Mouse (Mus musculus) limb, embryonic 13.5 days (tissue): ENCODE results near the gene Nadsyn1. TPM values are rescaled to one million over a fixed set of nuclear protein-coding genes. Genes with fewer than 3 reads are reported as not detected.

Source experiments
- ATAC-seq: fragments of 200-750 bp; cut with Nextera tagmentation; 2 replicates; pipeline ENCODE4 v1.8.0; 2017; ENCODE audit warnings: low read depth, moderate number of reproducible peaks, moderate TSS enrichment; ENCODE audit not compliant: low FRiP score
- H3K27ac ChIP-seq: fragments of 300-500 bp; sonication (generic); 2 replicates; pipeline ENCODE4 v1.5.1; 2015; ENCODE audit warnings: inconsistent platforms, mild to moderate bottlenecking, moderate library complexity
- H3K27me3 ChIP-seq: fragments of 300-500 bp; sonication (generic); 2 replicates; pipeline ENCODE4 v1.6.1; 2015; ENCODE audit warnings: mild to moderate bottlenecking, inconsistent platforms
- H3K36me3 ChIP-seq: fragments of 300-500 bp; sonication (generic); 2 replicates; pipeline ENCODE4 v1.6.1; 2015; ENCODE audit warnings: inconsistent platforms, mild to moderate bottlenecking, moderate library complexity
- H3K4me1 ChIP-seq: fragments of 300-500 bp; sonication (generic); 2 replicates; pipeline ENCODE4 v1.6.1; 2015; ENCODE audit warnings: inconsistent platforms
- H3K4me2 ChIP-seq: fragments of 300-500 bp; sonication (generic); replicated peaks from 2 replicates; pipeline ENCODE4 v1.6.1; 2015; ENCODE audit warnings: inconsistent platforms, mild to moderate bottlenecking, moderate library complexity
- H3K4me3 ChIP-seq: fragments of 300-500 bp; sonication (generic); 2 replicates; pipeline ENCODE4 v1.5.1; 2015; ENCODE audit warnings: moderate library complexity, mild to moderate bottlenecking, inconsistent platforms
- H3K9ac ChIP-seq: fragments of 300-500 bp; sonication (generic); 2 replicates; pipeline ENCODE4 v1.6.1; 2015; ENCODE audit warnings: mild to moderate bottlenecking, inconsistent platforms
- H3K9me3 ChIP-seq: fragments of 300-500 bp; sonication (generic); 2 replicates; pipeline ENCODE4 v1.6.1; 2016; ENCODE audit warnings: inconsistent platforms
- WGBS: fragments of 180-500 bp; shearing (Covaris S2); methylation state at CpG from one replicate; pipeline ENCODE4 v1.1.7; 2015; 5-methylcytosine and 5-hydroxymethylcytosine counted together
- polyA plus RNA-seq: library from polyadenylated mRNA; unstranded; fragments of >200 nt; fragmentation: Nextera tagmentation; extraction: Ambion mirVana; gene quantifications from 2 replicates; pipeline ENCODE4 v1.2.1, GENCODE M21; 2015

The Nadsyn1 gene
- polyA plus RNA-seq, 1 experiment from 2014 or later, result 7.6 TPM

DNA sequence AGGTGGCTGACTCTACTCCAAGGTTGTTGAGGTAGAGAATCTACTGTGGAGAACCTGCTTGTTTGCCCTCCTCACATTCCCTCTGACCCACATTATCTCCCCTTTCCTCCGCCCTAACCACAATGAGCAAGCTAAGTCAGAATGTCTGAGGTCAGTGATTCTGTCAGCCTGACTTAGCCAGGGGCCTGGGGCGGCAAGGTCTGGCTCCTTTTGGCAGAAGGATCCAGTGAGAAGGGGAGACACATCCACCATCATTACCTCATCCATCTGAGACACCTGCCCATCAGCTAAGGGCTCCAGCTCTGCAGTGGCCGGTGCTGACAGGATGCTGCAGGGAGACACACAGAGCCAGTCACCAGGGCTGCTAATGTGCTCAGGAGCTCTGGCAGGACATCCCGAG, 23.9 kb downstream of the Nadsyn1 start:
- H3K4me3 ChIP-seq, result no peak overlapping the region
- H3K4me1 ChIP-seq, result no peaks in the 10 kb centered on the region
- 92% methylated on average over 4 of the region's 4 CpGs for WGBS
- H3K4me2 ChIP-seq, result no peak overlapping the region
- H3K36me3 ChIP-seq, result peaks cover 85% of the 10 kb centered on the region
- H3K27ac ChIP-seq, result no peak overlapping the region
- H3K9ac ChIP-seq, result no peak overlapping the region
- ATAC-seq, result no peak
- no peaks in the 10 kb centered on the region for H3K9me3 ChIP-seq
- H3K27me3 ChIP-seq, result no peaks in the 10 kb centered on the region

DNA sequence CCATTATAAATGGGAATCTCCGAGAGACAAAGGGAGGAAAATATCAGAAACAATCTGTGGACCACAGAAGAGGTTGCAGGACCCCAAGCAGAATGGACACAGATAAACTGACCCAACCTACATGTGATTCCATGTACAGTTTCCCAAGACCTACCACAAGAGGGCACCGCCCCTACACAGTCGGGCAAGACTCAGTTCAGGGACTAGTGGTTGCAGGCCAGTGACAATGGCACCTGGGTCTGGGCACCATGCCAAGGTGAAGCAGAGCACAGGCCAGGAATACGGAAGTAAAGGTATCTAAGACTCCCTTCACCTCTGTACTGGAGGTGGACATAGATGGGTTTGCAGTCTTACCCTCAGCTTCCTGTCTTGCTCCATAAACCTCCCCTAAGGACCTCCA, 29.5 kb downstream of the Nadsyn1 start:
- Histone ChIP-seq H3K27ac (no peak overlapping the region), H3K4me3 (no peak overlapping the region), H3K36me3 (peaks cover 32% of the 10 kb centered on the region), H3K4me2 (no peak overlapping the region), H3K4me1 (no peaks in the 10 kb centered on the region), H3K9me3 (no peaks in the 10 kb centered on the region), H3K27me3 (no peaks in the 10 kb centered on the region), H3K9ac (no peak overlapping the region)
- 59% methylated on average over 4 of the region's 4 CpGs for WGBS
- ATAC-seq, result no peak

DNA sequence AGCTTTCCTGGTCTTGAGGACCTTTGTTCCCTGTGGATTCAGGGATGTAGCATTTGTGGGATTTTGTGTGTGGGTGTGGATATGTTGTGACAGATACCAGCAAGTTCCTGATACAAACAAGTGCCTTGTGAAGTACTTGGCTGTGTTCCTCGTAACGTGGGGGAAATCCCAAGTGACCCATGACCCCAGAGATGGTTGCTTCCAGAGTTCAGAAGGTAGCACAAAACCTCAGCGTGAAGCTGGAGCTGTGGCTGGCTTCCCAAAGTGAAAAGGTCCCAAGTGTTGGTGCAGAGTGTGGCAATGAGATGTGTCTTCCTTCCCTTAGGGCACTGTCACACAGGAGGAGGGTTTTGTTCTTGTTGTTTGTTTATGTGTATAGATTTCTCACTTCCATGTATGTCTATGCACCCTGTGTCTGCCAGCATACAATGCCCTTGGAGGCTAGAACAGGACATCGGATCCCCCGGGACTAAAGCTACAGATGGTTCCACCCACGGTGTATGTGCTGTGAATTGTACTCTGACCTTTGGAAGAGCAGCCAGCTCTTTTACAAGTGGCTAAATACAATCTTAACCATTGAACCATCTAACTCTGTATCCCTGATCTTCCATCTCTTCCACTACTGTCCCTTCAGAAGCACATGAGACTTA, 30.2 kb downstream of the Nadsyn1 start:
- 76% methylated on average over 6 of the region's 6 CpGs for WGBS
- ATAC-seq, result no peak
- H3K4me3 ChIP-seq, result no peak overlapping the region
- H3K27ac ChIP-seq, result no peak overlapping the region
- H3K9ac ChIP-seq, result no peak overlapping the region
- peaks cover 26% of the 10 kb centered on the region for H3K36me3 ChIP-seq
- H3K4me2 ChIP-seq, result no peak overlapping the region
- H3K27me3 ChIP-seq, result no peaks in the 10 kb centered on the region
- no peaks in the 10 kb centered on the region for H3K4me1 ChIP-seq
- no peaks in the 10 kb centered on the region for H3K9me3 ChIP-seq

DNA sequence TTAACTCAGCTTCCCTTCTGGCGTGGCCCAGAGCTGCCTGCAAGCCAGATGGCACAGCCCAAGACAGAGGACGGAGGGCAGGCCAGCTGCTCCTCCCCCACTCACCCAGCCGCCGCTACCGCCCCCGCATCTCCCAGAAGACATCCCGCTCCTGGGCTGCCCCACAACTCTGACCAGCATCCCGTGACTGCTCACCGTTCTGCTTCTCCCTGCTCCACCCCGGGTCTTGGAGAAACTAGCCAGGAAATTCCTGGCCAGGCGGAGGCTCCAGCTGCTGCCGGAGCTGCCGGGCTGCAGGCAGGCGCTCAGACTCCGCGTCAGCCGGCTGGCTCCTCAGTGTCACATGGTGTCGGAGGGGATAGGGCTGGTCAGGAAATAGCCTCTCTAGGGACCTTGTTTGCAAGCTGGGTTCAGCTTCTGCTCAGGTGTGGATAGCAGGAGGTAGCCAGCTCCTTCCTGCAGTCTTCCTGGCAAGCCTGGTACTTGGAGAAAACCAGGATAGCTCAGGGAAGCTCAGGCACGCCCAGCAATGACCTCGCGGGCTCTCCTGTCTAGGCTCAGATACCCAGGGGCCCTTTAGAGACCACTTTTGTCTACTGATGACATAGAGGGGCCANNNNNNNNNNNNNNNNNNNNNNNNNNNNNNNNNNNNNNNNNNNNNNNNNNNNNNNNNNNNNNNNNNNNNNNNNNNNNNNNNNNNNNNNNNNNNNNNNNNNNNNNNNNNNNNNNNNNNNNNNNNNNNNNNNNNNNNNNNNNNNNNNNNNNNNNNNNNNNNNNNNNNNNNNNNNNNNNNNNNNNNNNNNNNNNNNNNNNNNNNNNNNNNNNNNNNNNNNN, 38.4 kb downstream of the Nadsyn1 start, which contains the start of gene Mrgpre:
TSS of gene Mrgpre (minus strand) at position 505 of the 834 bp plus-strand sequence.
- Histone ChIP-seq H3K4me3 (peak within 1 kb of the TSS; percentile 47), H3K9ac (peak within 1 kb of the TSS; percentile 67), H3K27me3 (no peaks in the 10 kb centered on the region), H3K9me3 (no peaks in the 10 kb centered on the region), H3K36me3 (no peaks in the 10 kb centered on the region), H3K4me2 (peak within 1 kb of the TSS; percentile 72), H3K27ac (peak within 1 kb of the TSS; percentile 77), H3K4me1 (peaks cover 24% of the 10 kb centered on the region)
- peak; percentile 87 for ATAC-seq
- WGBS, result 3% methylated on average over 21 of the region's 21 CpGs

DNA sequence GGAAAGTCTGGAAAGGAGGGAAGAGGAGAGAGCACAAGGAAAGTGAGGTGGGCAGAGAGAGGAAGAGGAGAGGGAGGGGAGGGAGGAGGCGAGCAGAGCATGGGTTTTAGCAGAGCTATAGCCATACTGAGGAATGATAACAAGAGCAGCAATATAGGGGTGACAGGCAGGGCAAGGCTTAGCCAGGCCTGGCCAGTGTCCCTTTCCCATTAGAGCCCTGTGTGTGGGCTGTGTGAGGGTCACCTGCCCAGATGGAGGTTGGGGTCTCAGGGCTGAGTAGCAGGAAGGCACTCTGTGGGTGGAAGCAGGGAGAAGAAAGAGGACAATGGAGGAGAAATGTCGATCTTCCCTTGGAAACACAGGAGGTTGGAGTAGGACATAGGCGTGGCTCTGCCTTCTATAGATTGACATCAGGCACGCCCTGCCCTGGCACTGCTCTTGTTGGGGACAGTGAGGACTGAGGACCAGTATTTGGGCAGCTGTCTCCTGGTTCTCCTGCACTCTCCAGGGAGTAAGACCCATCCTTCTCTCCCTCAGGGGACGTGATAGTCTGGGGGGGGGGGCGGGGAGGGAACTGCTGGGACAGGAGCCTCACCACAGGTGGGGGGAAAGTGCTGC, 39.2 kb downstream of the Nadsyn1 start:
- no peaks in the 10 kb centered on the region for H3K27me3 ChIP-seq
- H3K4me2 ChIP-seq, result peak overlapping the region; percentile 72
- peaks cover 24% of the 10 kb centered on the region for H3K4me1 ChIP-seq
- H3K9ac ChIP-seq, result peak overlapping the region; percentile 67
- H3K4me3 ChIP-seq, result peak overlapping the region; percentile 47
- no peaks in the 10 kb centered on the region for H3K9me3 ChIP-seq
- H3K27ac ChIP-seq, result peak overlapping the region; percentile 77
- WGBS, result 17% methylated on average over 4 of the region's 6 CpGs
- no peaks in the 10 kb centered on the region for H3K36me3 ChIP-seq
- peak; percentile 25; the same call in 1 of the 2 replicates for ATAC-seq

DNA sequence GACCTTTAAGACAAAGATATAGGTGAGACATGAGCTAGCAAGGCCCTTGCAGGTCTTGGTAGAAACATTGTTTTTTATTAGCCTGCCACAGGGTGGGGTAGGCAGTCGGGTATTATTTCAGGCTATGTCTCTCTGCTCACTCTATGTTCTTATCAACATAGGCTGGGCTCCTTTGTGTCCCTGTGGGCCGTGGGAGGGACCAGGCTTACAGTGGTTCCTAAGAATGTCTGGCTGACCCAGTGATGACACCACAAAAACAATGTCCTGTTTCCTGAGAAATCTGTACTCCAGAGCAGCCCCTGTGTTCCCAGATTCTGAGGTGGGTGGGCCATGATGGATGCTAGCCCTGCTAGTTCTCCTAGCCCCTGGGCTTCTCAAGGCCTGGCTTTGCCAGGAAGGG, 45.3 kb downstream of the Nadsyn1 start:
- H3K9me3 ChIP-seq, result no peaks in the 10 kb centered on the region
- no peak overlapping the region for H3K4me2 ChIP-seq
- no peaks in the 10 kb centered on the region for H3K27me3 ChIP-seq
- no peak overlapping the region for H3K9ac ChIP-seq
- H3K36me3 ChIP-seq, result no peaks in the 10 kb centered on the region
- no peak overlapping the region for H3K4me3 ChIP-seq
- H3K27ac ChIP-seq, result no peak overlapping the region
- WGBS, result 51% methylated on average over 2 of the region's 2 CpGs
- no peak for ATAC-seq
- H3K4me1 ChIP-seq, result no peaks in the 10 kb centered on the region

DNA sequence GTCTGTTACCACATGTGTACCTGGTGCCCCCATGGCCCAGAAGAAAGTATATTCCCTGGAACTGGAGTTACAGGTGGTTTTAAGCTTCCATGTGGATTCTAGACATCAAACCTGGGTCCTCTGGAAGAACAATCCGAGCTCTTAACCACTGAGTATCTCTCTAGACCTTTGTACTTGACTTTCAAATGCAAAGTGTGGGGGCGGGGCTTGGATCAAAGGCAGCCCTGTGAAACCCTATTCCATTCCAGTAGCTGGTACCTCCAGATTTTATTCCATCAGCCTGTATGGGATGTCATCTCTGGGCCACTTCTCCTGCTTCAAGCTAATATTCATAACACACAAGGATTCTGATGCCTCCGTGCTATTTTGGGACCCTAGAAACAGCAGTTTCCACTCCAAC, 46.5 kb downstream of the Nadsyn1 start:
- WGBS, result 26% methylated on average over 3 of the region's 3 CpGs

DNA sequence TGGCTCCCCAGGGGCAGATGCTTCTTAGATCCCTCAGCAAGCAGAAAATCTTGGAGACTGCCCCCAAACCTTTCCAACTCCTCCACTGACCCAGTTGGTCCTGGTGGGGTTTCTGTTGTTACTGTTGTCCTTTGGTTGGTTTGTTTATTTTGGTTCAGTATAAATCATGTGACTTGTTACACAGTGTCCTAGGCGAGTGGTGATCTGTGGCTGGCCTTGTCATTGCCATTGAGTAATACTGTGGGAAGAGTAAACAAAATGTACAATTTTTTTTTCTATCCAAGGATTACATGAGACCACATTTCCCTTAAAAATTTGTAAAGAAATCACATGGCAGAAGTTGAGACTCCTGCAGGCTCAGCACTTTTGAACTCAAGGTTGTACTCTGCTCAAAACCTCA, 53.2 kb downstream of the Nadsyn1 start:
- ATAC-seq, result no peak
- Histone ChIP-seq H3K27me3 (peaks cover 29% of the 10 kb centered on the region), H3K9me3 (no peaks in the 10 kb centered on the region), H3K9ac (no peak overlapping the region), H3K4me2 (no peak overlapping the region), H3K4me1 (no peaks in the 10 kb centered on the region), H3K27ac (no peak overlapping the region), H3K36me3 (no peaks in the 10 kb centered on the region), H3K4me3 (no peak overlapping the region)
- 47% methylated on average over 1 of the region's 1 CpGs for WGBS

More for the DNA sequence above, 46.5 kb downstream of the Nadsyn1 start:
- Histone ChIP-seq H3K9me3 (no peaks in the 10 kb centered on the region), H3K27ac (no peak overlapping the region), H3K4me1 (no peaks in the 10 kb centered on the region), H3K4me3 (no peak overlapping the region), H3K36me3 (no peaks in the 10 kb centered on the region), H3K27me3 (no peaks in the 10 kb centered on the region), H3K9ac (no peak overlapping the region), H3K4me2 (no peak overlapping the region)
- ATAC-seq, result no peak

DNA sequence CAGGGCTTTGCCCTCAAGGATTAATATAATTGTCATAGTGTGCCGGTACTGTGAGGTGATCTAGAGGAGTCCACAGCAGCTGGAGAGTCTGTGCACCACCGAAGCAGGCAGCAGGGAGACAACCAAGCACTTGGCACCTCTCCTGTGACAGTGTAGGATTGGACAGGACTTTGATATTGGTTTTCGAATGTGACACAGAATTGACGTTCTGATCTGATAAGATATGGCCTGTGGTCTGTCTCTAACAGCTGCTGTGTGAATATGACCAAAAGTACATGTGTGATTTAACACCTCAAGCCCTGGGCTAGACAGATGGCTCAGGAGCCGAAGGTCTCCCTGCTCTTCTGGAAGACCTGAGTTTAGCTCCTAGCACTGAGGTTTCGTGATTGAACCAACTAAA, 54.4 kb downstream of the Nadsyn1 start:
- no peak overlapping the region for H3K9ac ChIP-seq
- H3K9me3 ChIP-seq, result no peaks in the 10 kb centered on the region
- no peak overlapping the region for H3K4me2 ChIP-seq
- no peaks in the 10 kb centered on the region for H3K36me3 ChIP-seq
- no peak overlapping the region for H3K27ac ChIP-seq
- peaks cover 34% of the 10 kb centered on the region for H3K27me3 ChIP-seq
- H3K4me3 ChIP-seq, result no peak overlapping the region
- H3K4me1 ChIP-seq, result no peaks in the 10 kb centered on the region
- 76% methylated on average over 6 of the region's 6 CpGs for WGBS
- no peak for ATAC-seq

DNA sequence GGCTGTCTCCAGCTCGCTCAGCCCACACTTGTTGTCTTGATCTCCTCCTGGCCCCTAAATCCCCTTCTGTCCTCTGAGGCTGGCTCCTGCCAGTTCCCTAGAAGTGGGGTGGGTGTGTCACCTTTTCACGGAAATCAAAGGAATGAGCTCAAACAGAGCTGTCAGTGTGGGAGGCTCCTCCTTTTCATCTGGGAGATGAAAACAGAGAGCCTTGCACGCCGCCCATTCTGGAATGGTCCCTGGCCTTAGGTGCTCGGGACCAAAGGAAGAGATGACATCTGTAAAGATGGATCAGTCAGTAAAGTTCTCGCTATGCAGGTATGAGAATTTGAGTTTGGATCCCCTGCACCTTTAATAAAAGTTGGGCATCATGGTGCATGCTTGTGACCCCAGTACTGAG, 55.8 kb downstream of the Nadsyn1 start, which contains the start of gene Mrgprg:
TSS of gene Mrgprg (minus strand) at position 101 of the 400 bp plus-strand sequence.
- Histone ChIP-seq H3K27ac (no peak within 1 kb of the TSS), H3K4me2 (no peak within 1 kb of the TSS), H3K9ac (no peak within 1 kb of the TSS), H3K27me3 (peaks cover 34% of the 10 kb centered on the region), H3K4me1 (no peaks in the 10 kb centered on the region), H3K9me3 (no peaks in the 10 kb centered on the region), H3K36me3 (no peaks in the 10 kb centered on the region), H3K4me3 (no peak within 1 kb of the TSS)
- 39% methylated on average over 6 of the region's 6 CpGs for WGBS
- no peak for ATAC-seq

DNA sequence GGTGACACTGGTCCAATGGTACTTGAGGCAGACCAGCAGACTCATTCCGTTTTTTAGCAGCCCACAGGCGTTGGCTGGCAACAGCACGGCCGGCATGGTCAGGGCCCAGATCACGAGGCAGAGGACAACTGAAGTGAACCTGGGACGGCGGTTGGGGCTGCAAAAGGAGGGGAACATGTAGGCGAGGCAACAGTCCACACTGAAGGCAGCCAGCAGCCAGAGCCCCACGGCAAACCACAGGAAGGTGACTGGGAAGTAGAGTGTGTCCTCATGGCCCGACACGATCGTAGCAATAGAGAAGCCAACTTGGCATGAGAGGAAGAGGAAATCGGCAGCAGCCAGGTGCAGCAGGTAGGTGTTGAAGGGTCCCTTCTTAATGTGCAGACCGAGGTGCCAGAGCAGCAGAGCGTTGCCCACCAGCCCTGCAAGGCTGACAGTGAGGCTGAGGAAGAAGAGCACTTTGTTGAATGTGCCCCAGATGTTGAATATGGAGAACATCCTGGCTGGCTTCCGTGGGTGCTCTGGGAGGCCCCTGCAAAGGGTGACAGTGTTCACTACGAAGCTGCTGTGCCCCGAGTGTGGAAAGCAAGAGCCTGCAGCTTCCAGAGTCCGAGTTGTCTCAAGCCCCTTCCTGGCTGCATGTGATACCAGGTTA, 57.6 kb downstream of the Nadsyn1 start:
- Histone ChIP-seq H3K4me1 (no peaks in the 10 kb centered on the region), H3K4me3 (no peak overlapping the region), H3K27ac (no peak overlapping the region), H3K36me3 (no peaks in the 10 kb centered on the region), H3K9ac (no peak overlapping the region), H3K27me3 (peaks cover 34% of the 10 kb centered on the region), H3K4me2 (no peak overlapping the region), H3K9me3 (no peaks in the 10 kb centered on the region)
- WGBS, result 76% methylated on average over 19 of the region's 19 CpGs
- ATAC-seq, result no peak

DNA sequence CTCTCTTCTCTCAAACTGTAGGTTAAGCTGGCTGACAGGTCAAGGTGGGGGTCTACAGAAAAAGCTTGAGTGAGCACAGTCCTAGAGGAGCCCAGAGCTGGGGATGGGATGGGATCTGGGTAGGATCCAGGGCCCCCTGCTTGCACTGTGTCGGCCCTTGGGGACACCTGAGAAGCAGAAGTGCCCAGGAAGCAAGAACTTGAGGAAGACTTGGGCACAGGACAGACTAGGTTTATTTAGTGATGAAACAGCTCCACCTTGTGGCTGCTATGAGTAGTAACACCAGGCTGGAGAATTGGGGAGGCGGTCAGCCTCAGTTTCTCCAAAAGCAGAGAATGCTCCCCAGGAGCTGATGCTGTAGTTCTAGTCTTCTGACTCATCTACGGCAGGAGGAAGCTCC, 58.9 kb downstream of the Nadsyn1 start:
- Histone ChIP-seq H3K4me3 (no peak overlapping the region), H3K9ac (no peak overlapping the region), H3K4me2 (no peak overlapping the region), H3K4me1 (no peaks in the 10 kb centered on the region), H3K9me3 (no peaks in the 10 kb centered on the region), H3K36me3 (no peaks in the 10 kb centered on the region), H3K27me3 (peaks cover 34% of the 10 kb centered on the region), H3K27ac (no peak overlapping the region)
- 18% methylated on average over 3 of the region's 3 CpGs for WGBS
- no peak for ATAC-seq
